Mouse (Mus musculus) olfactory bulb, adult 2 months (tissue): ENCODE results near the gene Gosr1.

Source experiments
- CTCF ChIP-seq: fragments of 200-500 bp; IDR thresholded peaks from 2 replicates; pipeline ENCODE4 v1.5.1; 2012; ENCODE audit warnings: low read depth, mild to moderate bottlenecking, low read length, moderate library complexity; ENCODE audit not compliant: insufficient read depth
- POLR2A ChIP-seq: fragments of 200-500 bp; IDR thresholded peaks from 2 replicates; pipeline ENCODE4 v1.6.1; 2012; ENCODE audit warnings: mild to moderate bottlenecking, low read depth, low read length, moderate library complexity; ENCODE audit not compliant: insufficient read depth

- TF ChIP-seq CTCF = no peak
- no peak for TF ChIP-seq POLR2A
Observed at GRCm38 (mm10) chr11:76734560-76734959, 28.8 kb downstream of the Gosr1 start.
